Mouse (Mus musculus) activated CD4-positive, CD25-positive, alpha-beta regulatory T cell, adult 4 months (primary cell): Measurements from ENCODE around the gene Btbd9. TPM values are rescaled to one million over a fixed set of nuclear protein-coding genes. Genes with fewer than 3 reads are reported as not detected.

Experiments used
- ATAC-seq: one replicate; pipeline ENCODE4 v1.8.0; 2017
- polyA plus RNA-seq, 2 experiments: library from polyadenylated mRNA; unstranded; fragments of 100-300 nt; shearing (Covaris generic); gene quantifications; one replicate each; pipeline ENCODE4 v1.2.1; 2017

Gene Btbd9
- polyA plus RNA-seq, 2 experiments from 2014 or later: 51.2 to 51.6 TPM

GRCm38 (mm10) chr17:30480381-30480780 is 95.9 kb downstream of the Btbd9 start:
- ATAC-seq: no peak

GRCm38 (mm10) chr17:30478181-30478580 is 98.1 kb downstream of the Btbd9 start:
- no peak for ATAC-seq

- ATAC-seq: no peak
Observed at GRCm38 (mm10) chr17:30474561-30474960, 101.7 kb downstream of the Btbd9 start.

GRCm38 (mm10) chr17:30472776-30473175 is 103.5 kb downstream of the Btbd9 start:
- no peak for ATAC-seq

- no peak for ATAC-seq
Observed at GRCm38 (mm10) chr17:30471512-30471911, 104.8 kb downstream of the Btbd9 start.

GRCm38 (mm10) chr17:30470790-30471189 is 105.5 kb downstream of the Btbd9 start:
- no peak for ATAC-seq

GRCm38 (mm10) chr17:30470286-30470685 is 106.0 kb downstream of the Btbd9 start:
- no peak for ATAC-seq

GRCm38 (mm10) chr17:30469511-30470076 is 106.7 kb downstream of the Btbd9 start:
- ATAC-seq: no peak

GRCm38 (mm10) chr17:30468368-30468767 is 107.9 kb downstream of the Btbd9 start:
- ATAC-seq: no peak

- no peak for ATAC-seq
Observed at GRCm38 (mm10) chr17:30467566-30468213, 108.6 kb downstream of the Btbd9 start.

GRCm38 (mm10) chr17:30465060-30465762 is 111.1 kb downstream of the Btbd9 start:
- no peak for ATAC-seq

GRCm38 (mm10) chr17:30464240-30464745 is 112.0 kb downstream of the Btbd9 start:
- ATAC-seq: no peak

GRCm38 (mm10) chr17:30460727-30461349 is 115.5 kb downstream of the Btbd9 start:
- ATAC-seq: no peak

GRCm38 (mm10) chr17:30459706-30460105 is 116.6 kb downstream of the Btbd9 start:
- no peak for ATAC-seq

GRCm38 (mm10) chr17:30458926-30459325 is 117.4 kb downstream of the Btbd9 start:
- ATAC-seq: no peak

- ATAC-seq: no peak
Observed at GRCm38 (mm10) chr17:30458301-30458700, 118.0 kb downstream of the Btbd9 start.

- ATAC-seq: no peak
Observed at GRCm38 (mm10) chr17:30457486-30457885, 118.8 kb downstream of the Btbd9 start.

- ATAC-seq: no peak
Observed at GRCm38 (mm10) chr17:30456293-30456692, 120.0 kb downstream of the Btbd9 start.

- no peak for ATAC-seq
Observed at GRCm38 (mm10) chr17:30454862-30455243, 121.4 kb downstream of the Btbd9 start.

- ATAC-seq: no peak
Observed at GRCm38 (mm10) chr17:30454155-30454861, 122.0 kb downstream of the Btbd9 start.

- ATAC-seq: no peak
Observed at GRCm38 (mm10) chr17:30453272-30453671, 123.0 kb downstream of the Btbd9 start.

- no peak for ATAC-seq
Observed at GRCm38 (mm10) chr17:30452363-30452762, 123.9 kb downstream of the Btbd9 start.

GRCm38 (mm10) chr17:30448562-30448961 is 127.7 kb downstream of the Btbd9 start:
- no peak for ATAC-seq
